Mouse (Mus musculus): ENCODE results near the gene Bcas1. TPM values are rescaled to one million over a fixed set of nuclear protein-coding genes. Genes with fewer than 3 reads are reported as not detected.
"Not testable (repeated sequence)": the region's sequence is repeated elsewhere in the genome, so short reads cannot be mapped to it uniquely, and the experiment has no call there.

Bcas1 gene
- polyA plus RNA-seq, 1 experiment = 0.32 TPM

DNA sequence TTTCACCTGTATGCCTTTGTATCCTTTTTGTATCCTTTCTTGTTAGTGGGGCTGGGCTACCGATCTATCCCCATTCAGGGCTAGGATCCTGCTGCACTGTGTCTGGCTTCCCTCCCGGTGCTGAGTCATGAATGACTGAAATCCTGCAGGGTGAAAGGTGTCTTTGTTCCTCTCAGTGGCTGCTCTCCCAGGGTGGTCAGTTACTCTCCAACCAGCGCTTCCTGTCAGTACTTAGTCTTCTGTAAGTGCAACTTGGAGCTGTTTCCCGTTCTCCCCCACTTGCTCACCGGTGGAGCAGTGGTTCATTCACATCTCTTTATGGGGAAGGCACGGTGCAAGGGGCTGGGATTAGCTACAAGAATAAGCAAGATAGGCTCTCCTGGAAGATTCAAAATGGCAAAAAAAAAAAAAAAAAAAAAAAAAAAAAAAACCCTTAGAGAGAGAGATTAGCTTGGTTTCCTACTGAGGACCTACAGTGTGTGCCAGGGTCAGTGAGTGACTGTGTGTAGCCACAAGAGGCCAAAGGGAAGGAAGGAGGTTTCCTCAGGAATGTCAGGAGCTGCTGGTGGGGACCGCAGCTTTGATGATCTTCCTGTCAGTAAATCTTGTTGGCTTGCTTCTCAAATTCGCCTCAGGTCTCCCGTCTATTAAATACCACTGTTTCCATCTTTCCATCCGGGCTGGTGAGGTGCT is 42.1 kb upstream of the Bcas1 start:
- H3K27ac ChIP-seq (ENCODE audit: control insufficient read depth, insufficient read depth, low read length) = no peak overlapping the region
- 1% methylated on average over 10 of the region's 10 CpGs for WGBS
- H3K36me3 ChIP-seq (ENCODE audit: control insufficient read depth, insufficient read depth, low read length) = no peaks in the 10 kb centered on the region
- H3K4me3 ChIP-seq (ENCODE audit: control insufficient read depth, insufficient read depth, low read length) = no peak overlapping the region
- H3K4me1 ChIP-seq (replicated peaks; ENCODE audit: control insufficient read depth, insufficient read depth, low read length) = no peaks in the 10 kb centered on the region
- H3K27me3 ChIP-seq (ENCODE audit: control insufficient read depth, insufficient read depth, low read length) = no peaks in the 10 kb centered on the region; the same call in 1 of the 2 replicates
- no peak for DNase-seq
- TF ChIP-seq CTCF (IDR thresholded peaks at IDR 0.05; ENCODE audit: borderline replicate concordance, control insufficient read depth, extremely low read depth, insufficient read depth, low read length, poor library complexity) = no peak
- no peak for TF ChIP-seq POLR2A (IDR thresholded peaks at IDR 0.05; ENCODE audit: control insufficient read depth, extremely low read depth, insufficient read depth, low read length, poor library complexity)

DNA sequence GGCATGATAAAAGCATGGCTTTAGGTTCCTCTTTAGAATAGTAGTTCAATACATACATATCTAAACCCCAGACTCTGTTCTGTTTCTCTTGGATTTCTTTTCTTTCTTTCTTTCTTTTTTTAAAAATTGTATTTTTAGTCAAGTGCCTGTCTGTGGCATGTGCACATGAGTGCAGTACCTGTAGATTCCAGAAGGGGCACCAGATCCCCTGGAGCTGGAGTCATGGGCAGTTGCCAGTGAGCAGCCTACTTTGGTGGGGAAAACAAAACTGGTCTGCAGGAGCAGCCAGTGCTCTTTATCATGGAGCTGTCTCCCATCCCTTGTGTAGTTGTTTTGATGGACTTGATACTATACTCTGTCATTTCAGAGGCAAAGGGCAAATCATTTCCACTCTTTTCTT is 40.4 kb upstream of the Bcas1 start:
- peak; percentile 30 for DNase-seq
- H3K4me3 ChIP-seq (ENCODE audit: control insufficient read depth, insufficient read depth, low read length) = no peak overlapping the region
- TF ChIP-seq POLR2A (IDR thresholded peaks at IDR 0.05; ENCODE audit: control insufficient read depth, extremely low read depth, insufficient read depth, low read length, poor library complexity) = no peak
- no peak for TF ChIP-seq CTCF (IDR thresholded peaks at IDR 0.05; ENCODE audit: borderline replicate concordance, control insufficient read depth, extremely low read depth, insufficient read depth, low read length, poor library complexity)
- H3K27ac ChIP-seq (ENCODE audit: control insufficient read depth, insufficient read depth, low read length) = no peak overlapping the region
- H3K27me3 ChIP-seq (ENCODE audit: control insufficient read depth, insufficient read depth, low read length) = no peaks in the 10 kb centered on the region; the same call in 1 of the 2 replicates
- H3K36me3 ChIP-seq (ENCODE audit: control insufficient read depth, insufficient read depth, low read length) = no peaks in the 10 kb centered on the region
- H3K4me1 ChIP-seq (replicated peaks; ENCODE audit: control insufficient read depth, insufficient read depth, low read length) = no peaks in the 10 kb centered on the region

GRCm38 (mm10) chr2:170464817-170465216 is 37.2 kb upstream of the Bcas1 start:
- Histone ChIP-seq H3K4me1 (replicated peaks; ENCODE audit: control insufficient read depth, insufficient read depth, low read length) (no peaks in the 10 kb centered on the region), H3K36me3 (ENCODE audit: control insufficient read depth, insufficient read depth, low read length) (no peaks in the 10 kb centered on the region), H3K27me3 (ENCODE audit: control insufficient read depth, insufficient read depth, low read length) (no peaks in the 10 kb centered on the region; the same call in 1 of the 2 replicates), H3K27ac (ENCODE audit: control insufficient read depth, insufficient read depth, low read length) (no peak overlapping the region), H3K4me3 (ENCODE audit: control insufficient read depth, insufficient read depth, low read length) (no peak overlapping the region)
- DNase-seq = no peak
- WGBS = 61% methylated on average over 4 of the region's 4 CpGs
- TF ChIP-seq CTCF (IDR thresholded peaks at IDR 0.05; ENCODE audit: borderline replicate concordance, control insufficient read depth, extremely low read depth, insufficient read depth, low read length, poor library complexity) (no peak), POLR2A (IDR thresholded peaks at IDR 0.05; ENCODE audit: control insufficient read depth, extremely low read depth, insufficient read depth, low read length, poor library complexity) (no peak)

- 72% methylated on average over 7 of the region's 7 CpGs for WGBS
- no peaks in the 10 kb centered on the region for H3K4me1 ChIP-seq (replicated peaks; ENCODE audit: control insufficient read depth, insufficient read depth, low read length)
- no peaks in the 10 kb centered on the region for H3K36me3 ChIP-seq (ENCODE audit: control insufficient read depth, insufficient read depth, low read length)
- H3K4me3 ChIP-seq (ENCODE audit: control insufficient read depth, insufficient read depth, low read length) = no peak overlapping the region
- no peak for DNase-seq
- H3K27ac ChIP-seq (ENCODE audit: control insufficient read depth, insufficient read depth, low read length) = no peak overlapping the region
- no peaks in the 10 kb centered on the region for H3K27me3 ChIP-seq (ENCODE audit: control insufficient read depth, insufficient read depth, low read length)
- TF ChIP-seq POLR2A (IDR thresholded peaks at IDR 0.05; ENCODE audit: control insufficient read depth, extremely low read depth, insufficient read depth, low read length, poor library complexity) (no peak), CTCF (IDR thresholded peaks at IDR 0.05; ENCODE audit: borderline replicate concordance, control insufficient read depth, extremely low read depth, insufficient read depth, low read length, poor library complexity) (no peak)
These were observed 34.0 kb upstream of the Bcas1 start for GRCm38 (mm10) chr2:170461652-170462051.

GRCm38 (mm10) chr2:170459805-170460204 is 32.2 kb upstream of the Bcas1 start:
- H3K27me3 ChIP-seq (ENCODE audit: control insufficient read depth, insufficient read depth, low read length) = no peaks in the 10 kb centered on the region
- 45% methylated on average over 9 of the region's 9 CpGs for WGBS
- no peaks in the 10 kb centered on the region for H3K36me3 ChIP-seq (ENCODE audit: control insufficient read depth, insufficient read depth, low read length)
- no peak overlapping the region for H3K4me3 ChIP-seq (ENCODE audit: control insufficient read depth, insufficient read depth, low read length)
- no peak for DNase-seq
- no peak overlapping the region for H3K27ac ChIP-seq (ENCODE audit: control insufficient read depth, insufficient read depth, low read length)
- no peak for TF ChIP-seq POLR2A (IDR thresholded peaks at IDR 0.05; ENCODE audit: control insufficient read depth, extremely low read depth, insufficient read depth, low read length, poor library complexity)
- no peak for TF ChIP-seq CTCF (IDR thresholded peaks at IDR 0.05; ENCODE audit: borderline replicate concordance, control insufficient read depth, extremely low read depth, insufficient read depth, low read length, poor library complexity)
- no peaks in the 10 kb centered on the region for H3K4me1 ChIP-seq (replicated peaks; ENCODE audit: control insufficient read depth, insufficient read depth, low read length)

DNA sequence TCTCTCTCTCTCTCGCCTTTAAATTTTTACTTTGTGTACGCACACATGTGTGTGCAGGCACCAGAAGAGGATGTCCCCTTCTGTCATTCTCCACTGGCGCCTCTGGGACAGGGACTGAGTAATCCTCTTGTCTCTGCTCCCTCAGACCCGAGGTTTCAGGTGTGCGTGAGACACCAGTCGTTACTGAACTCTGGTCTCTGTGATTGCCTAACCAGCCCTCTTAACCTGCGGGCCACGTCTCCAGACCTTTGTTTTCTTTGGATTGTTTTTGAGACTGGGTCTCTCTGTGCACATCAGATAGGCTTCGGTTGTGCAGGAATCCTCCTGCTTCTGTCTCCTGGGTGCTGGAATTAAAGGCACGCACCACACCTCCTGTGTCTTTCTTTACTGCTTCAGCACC is 31.5 kb upstream of the Bcas1 start:
- H3K27me3 ChIP-seq (ENCODE audit: control insufficient read depth, insufficient read depth, low read length) = no peaks in the 10 kb centered on the region
- H3K27ac ChIP-seq (ENCODE audit: control insufficient read depth, insufficient read depth, low read length) = no peak overlapping the region
- H3K4me1 ChIP-seq (replicated peaks; ENCODE audit: control insufficient read depth, insufficient read depth, low read length) = no peaks in the 10 kb centered on the region
- no peak for TF ChIP-seq CTCF (IDR thresholded peaks at IDR 0.05; ENCODE audit: borderline replicate concordance, control insufficient read depth, extremely low read depth, insufficient read depth, low read length, poor library complexity)
- no peak for TF ChIP-seq POLR2A (IDR thresholded peaks at IDR 0.05; ENCODE audit: control insufficient read depth, extremely low read depth, insufficient read depth, low read length, poor library complexity)
- 84% methylated on average over 10 of the region's 10 CpGs for WGBS
- no peaks in the 10 kb centered on the region for H3K36me3 ChIP-seq (ENCODE audit: control insufficient read depth, insufficient read depth, low read length)
- H3K4me3 ChIP-seq (ENCODE audit: control insufficient read depth, insufficient read depth, low read length) = no peak overlapping the region
- no peak for DNase-seq

DNA sequence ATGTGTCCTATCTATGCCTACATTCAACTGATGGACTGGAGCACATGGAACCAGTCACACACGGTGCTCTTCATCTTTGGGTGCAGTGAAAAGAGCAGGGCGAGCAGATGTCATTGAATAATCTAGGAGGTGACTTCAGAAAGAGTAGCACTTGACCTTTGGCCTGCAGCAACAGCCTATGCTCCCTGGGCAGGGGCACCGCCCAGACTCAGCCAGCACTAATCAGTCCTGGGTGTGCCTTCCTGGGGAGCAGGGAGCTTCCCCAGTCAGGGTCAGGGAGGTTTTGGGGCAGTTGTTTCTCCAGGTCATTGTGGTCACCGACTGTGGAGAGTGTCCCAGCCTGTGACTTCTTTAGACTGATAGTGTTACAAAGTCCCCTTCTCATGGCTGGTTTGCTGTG is 26.2 kb upstream of the Bcas1 start:
- not testable (repeated sequence) for DNase-seq; H3K27me3 ChIP-seq (ENCODE audit: control insufficient read depth, insufficient read depth, low read length); H3K27ac ChIP-seq (ENCODE audit: control insufficient read depth, insufficient read depth, low read length); H3K4me1 ChIP-seq (replicated peaks; ENCODE audit: control insufficient read depth, insufficient read depth, low read length); H3K36me3 ChIP-seq (ENCODE audit: control insufficient read depth, insufficient read depth, low read length); H3K4me3 ChIP-seq (ENCODE audit: control insufficient read depth, insufficient read depth, low read length)
- WGBS = 77% methylated on average over 4 of the region's 4 CpGs

Measured in thymus, adult 2 months (tissue).